Mouse (Mus musculus): Measurements from ENCODE around the gene Ntf3. TPM values are rescaled to one million over a fixed set of nuclear protein-coding genes. Genes with fewer than 3 reads are reported as not detected.

Gene Ntf3
- total and polyA plus RNA-seq, 3 experiments: not detected

GRCm38 (mm10) chr6:126159279-126160066, 7.2 kb downstream of the Ntf3 start:
- H3K9ac ChIP-seq (ENCODE audit: control insufficient read depth, low read depth, low read length, poor library complexity, severe bottlenecking): no peak overlapping the region
- DNase-seq (ENCODE audit: low read depth, low spot score): no peak
- no peak overlapping the region for H3K27ac ChIP-seq (ENCODE audit: control insufficient read depth, low read depth, low read length)
- TF ChIP-seq ZC3H11A (IDR thresholded peaks at IDR 0.05; ENCODE audit: low read depth, low read length) (no peak), CHD1 (IDR thresholded peaks at IDR 0.05; ENCODE audit: low read depth, low read length) (no peak), MXI1 (IDR thresholded peaks at IDR 0.05; ENCODE audit: low read depth, low read length) (no peak), MEF2A (IDR thresholded peaks at IDR 0.05; ENCODE audit: extremely low read depth, insufficient replicate concordance, low read depth, low read length, poor library complexity, severe bottlenecking) (no peak), MAX (IDR thresholded peaks at IDR 0.05; ENCODE audit: low read length) (no peak), MAZ (IDR thresholded peaks at IDR 0.05; ENCODE audit: low read depth, low read length) (no peak), NRF1 (IDR thresholded peaks at IDR 0.05; ENCODE audit: insufficient read depth, low read depth, low read length, poor library complexity, severe bottlenecking) (no peak), USF2 (IDR thresholded peaks at IDR 0.05; ENCODE audit: borderline replicate concordance in 1 of 2, insufficient read depth in 1 of 2, low read depth in 1 of 2, low read length in 2 of 2) (no peak), RAD21 (IDR thresholded peaks at IDR 0.05; ENCODE audit: low read depth, low read length) (no peak), RCOR1 (IDR thresholded peaks at IDR 0.05; ENCODE audit: low read depth, low read length) (no peak), POLR2AphosphoS2 (IDR thresholded peaks at IDR 0.05; ENCODE audit: low read length) (no peak), SIN3A (IDR thresholded peaks at IDR 0.05; ENCODE audit: low read length) (no peak), POLR2A (IDR thresholded peaks at IDR 0.05; ENCODE audit: control insufficient read depth in 1 of 2, insufficient read depth in 1 of 2, low read depth in 1 of 2, low read length in 2 of 2, poor library complexity in 1 of 2) (no peak), ELF1 (IDR thresholded peaks at IDR 0.05; ENCODE audit: low read depth, low read length) (no peak), USF1 (IDR thresholded peaks at IDR 0.05; ENCODE audit: low read depth, low read length) (no peak), POLR2AphosphoS5 (IDR thresholded peaks at IDR 0.05; ENCODE audit: borderline replicate concordance, low read depth, low read length) (no peak), TBP (IDR thresholded peaks at IDR 0.05; ENCODE audit: low read depth, low read length) (no peak), GATA1 (IDR thresholded peaks at IDR 0.05; ENCODE audit: low read depth, low read length) (no peak)
- H3K79me2 ChIP-seq (ENCODE audit: control insufficient read depth, insufficient read depth, low read length, poor library complexity): no peaks in the 10 kb centered on the region
- no peaks in the 10 kb centered on the region for H3K36me3 ChIP-seq (ENCODE audit: control insufficient read depth in 1 of 2, insufficient read depth in 2 of 2, low read length in 2 of 2)
- no peaks in the 10 kb centered on the region for H3K27me3 ChIP-seq (ENCODE audit: control insufficient read depth in 1 of 2, insufficient read depth in 2 of 2, low read length in 2 of 2)
- no peaks in the 10 kb centered on the region for H3K9me3 ChIP-seq (replicated peaks; ENCODE audit: insufficient read depth, low read length)
- H3K4me1 ChIP-seq (ENCODE audit: control insufficient read depth in 1 of 2, insufficient read depth in 2 of 2, low read length in 2 of 2): no peaks in the 10 kb centered on the region
- no peak overlapping the region for H3K4me3 ChIP-seq (ENCODE audit: control insufficient read depth in 1 of 2, insufficient read depth in 1 of 2, low read depth in 2 of 2, low read length in 2 of 2)

DNA sequence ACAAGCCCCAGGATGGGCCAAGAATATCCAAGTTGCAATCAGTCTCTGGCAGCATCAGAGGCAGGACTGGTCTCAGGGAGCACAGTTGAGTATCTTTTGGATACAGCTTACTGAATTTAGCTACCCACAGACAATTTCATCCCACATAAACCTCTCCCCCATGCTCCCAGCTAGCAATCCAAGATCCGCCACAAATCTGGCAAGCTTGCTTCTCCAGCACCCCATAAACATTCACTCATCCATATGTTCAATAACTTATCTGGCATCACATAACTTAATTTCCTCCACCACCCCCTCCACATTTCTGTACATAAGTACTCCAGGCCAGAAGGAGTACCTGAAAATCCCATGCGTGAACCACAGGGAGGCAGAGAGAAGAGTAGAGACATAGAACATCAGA, 10.8 kb downstream of the Ntf3 start:
- no peaks in the 10 kb centered on the region for H3K9me3 ChIP-seq (replicated peaks; ENCODE audit: insufficient read depth, low read length)
- no peak for TF ChIP-seq JUND (IDR thresholded peaks at IDR 0.05; ENCODE audit: low read depth, low read length)
- TF ChIP-seq ZNF384 (IDR thresholded peaks at IDR 0.05; ENCODE audit: low read depth, low read length): no peak
- no peak for TF ChIP-seq MAX (IDR thresholded peaks at IDR 0.05; ENCODE audit: low read length)
- TF ChIP-seq ETS1 (IDR thresholded peaks at IDR 0.05; ENCODE audit: low read depth, low read length): no peak
- TF ChIP-seq POLR2A (IDR thresholded peaks at IDR 0.05; ENCODE audit: control insufficient read depth in 1 of 2, insufficient read depth in 1 of 2, low read depth in 1 of 2, low read length in 2 of 2, poor library complexity in 1 of 2): no peak
- TF ChIP-seq POLR2AphosphoS2 (IDR thresholded peaks at IDR 0.05; ENCODE audit: low read length): no peak
- no peak for TF ChIP-seq GATA1 (IDR thresholded peaks at IDR 0.05; ENCODE audit: low read depth, low read length)
- no peak for TF ChIP-seq ELF1 (IDR thresholded peaks at IDR 0.05; ENCODE audit: low read depth, low read length)
- no peak for TF ChIP-seq POLR2AphosphoS5 (IDR thresholded peaks at IDR 0.05; ENCODE audit: borderline replicate concordance, low read depth, low read length)
- TF ChIP-seq USF2 (IDR thresholded peaks at IDR 0.05; ENCODE audit: borderline replicate concordance in 1 of 2, insufficient read depth in 1 of 2, low read depth in 1 of 2, low read length in 2 of 2): no peak
- TF ChIP-seq TAL1 (IDR thresholded peaks at IDR 0.05; ENCODE audit: low read length): no peak
- no peak for TF ChIP-seq MAFK (IDR thresholded peaks at IDR 0.05; ENCODE audit: borderline replicate concordance, low read depth, low read length)
- no peak overlapping the region for H3K4me3 ChIP-seq (ENCODE audit: control insufficient read depth in 1 of 2, insufficient read depth in 1 of 2, low read depth in 2 of 2, low read length in 2 of 2)
- H3K79me2 ChIP-seq (ENCODE audit: control insufficient read depth, insufficient read depth, low read length, poor library complexity): no peaks in the 10 kb centered on the region
- H3K4me1 ChIP-seq (ENCODE audit: control insufficient read depth in 1 of 2, insufficient read depth in 2 of 2, low read length in 2 of 2): no peaks in the 10 kb centered on the region
- no peak overlapping the region for H3K9ac ChIP-seq (ENCODE audit: control insufficient read depth, low read depth, low read length, poor library complexity, severe bottlenecking)
- no peak overlapping the region for H3K27ac ChIP-seq (ENCODE audit: control insufficient read depth, low read depth, low read length)
- no peak for DNase-seq (ENCODE audit: low read depth, low spot score)
- no peaks in the 10 kb centered on the region for H3K36me3 ChIP-seq (ENCODE audit: control insufficient read depth in 1 of 2, insufficient read depth in 2 of 2, low read length in 2 of 2)
- no peaks in the 10 kb centered on the region for H3K27me3 ChIP-seq (ENCODE audit: control insufficient read depth in 1 of 2, insufficient read depth in 2 of 2, low read length in 2 of 2)
